Mouse (Mus musculus) liver (tissue): ENCODE results near the gene Tomm34.

Source experiments
- DNase-seq: peaks from one replicate; pipeline ENCODE4 v3.0.0-alpha.2; 2020; ENCODE audit warnings: mixed read lengths

Tomm34 gene

GRCm38 (mm10) chr2:164009227-164009626 lies 61.7 kb downstream of the Tomm34 start:
- no peak for DNase-seq

- no peak for DNase-seq
Observed at GRCm38 (mm10) chr2:164007987-164008545, 62.9 kb downstream of the Tomm34 start.

- no peak for DNase-seq
Observed at GRCm38 (mm10) chr2:164007547-164007946, 63.4 kb downstream of the Tomm34 start.

GRCm38 (mm10) chr2:164006932-164007331 lies 64.0 kb downstream of the Tomm34 start:
- DNase-seq = no peak

DNA sequence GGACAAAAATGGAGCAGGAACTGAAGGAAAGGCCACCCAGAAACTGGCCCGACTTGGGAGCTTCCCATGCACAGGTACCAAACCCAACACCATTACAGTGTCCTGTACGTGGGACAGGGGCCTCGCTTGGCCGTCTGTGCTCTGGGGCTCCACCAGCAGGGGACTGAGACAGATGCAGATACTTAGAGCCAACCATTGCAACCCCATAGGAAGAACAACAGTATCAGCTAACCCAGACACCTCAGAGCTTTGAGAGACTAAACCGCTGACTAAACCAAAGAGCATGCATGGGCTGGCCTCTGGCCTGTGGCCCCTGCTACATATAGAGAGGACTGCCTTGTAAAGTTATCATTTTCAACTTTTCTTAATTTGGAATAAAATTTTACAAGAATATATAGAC lies 66.5 kb downstream of the Tomm34 start:
- no peak for DNase-seq
